Mouse (Mus musculus) heart, embryonic 16.5 days (tissue): Measurements from ENCODE around the gene Camk2d. TPM values are rescaled to one million over a fixed set of nuclear protein-coding genes. Genes with fewer than 3 reads are reported as not detected.

ENCODE experiments used
- ATAC-seq: fragments of 200-750 bp; cut with Nextera tagmentation; replicated peaks from 2 replicates; pipeline ENCODE4 v1.8.0; 2017; ENCODE audit warnings: moderate number of reproducible peaks; ENCODE audit not compliant: insufficient read depth, low FRiP score; ENCODE audit errors: extremely low read depth
- H3K27ac ChIP-seq: fragments of 300-500 bp; sonication (generic); 2 replicates; pipeline ENCODE4 v1.5.1; 2014; ENCODE audit warnings: mild to moderate bottlenecking, low read length, control low read depth, moderate library complexity
- H3K27me3 ChIP-seq: fragments of 300-500 bp; sonication (generic); 2 replicates; pipeline ENCODE4 v1.6.1; 2014; ENCODE audit warnings: low read length, mixed read lengths; ENCODE audit not compliant: control insufficient read depth, insufficient read depth
- H3K36me3 ChIP-seq: fragments of 300-500 bp; sonication (generic); 2 replicates; pipeline ENCODE4 v1.6.1; 2014; ENCODE audit not compliant: control insufficient read depth, insufficient read depth
- H3K4me1 ChIP-seq: fragments of 300-500 bp; sonication (generic); 2 replicates; pipeline ENCODE4 v1.6.1; 2014; ENCODE audit warnings: low read length, mixed read lengths; ENCODE audit not compliant: control insufficient read depth, insufficient read depth
- H3K4me2 ChIP-seq: fragments of 300-500 bp; sonication (generic); 2 replicates; pipeline ENCODE4 v1.6.1; 2014; ENCODE audit warnings: low read depth, mild to moderate bottlenecking, control low read depth, low read length
- H3K4me3 ChIP-seq: fragments of 300-500 bp; sonication (generic); 2 replicates; pipeline ENCODE4 v1.5.1; 2014; ENCODE audit warnings: mild to moderate bottlenecking, control low read depth, low read length
- H3K9ac ChIP-seq: fragments of 300-500 bp; sonication (generic); 2 replicates; pipeline ENCODE4 v1.6.1; 2014; ENCODE audit warnings: low read length, control low read depth
- H3K9me3 ChIP-seq: fragments of 300-500 bp; sonication (generic); replicated peaks from 2 replicates; pipeline ENCODE4 v1.6.1; 2016; ENCODE audit warnings: low read length; ENCODE audit not compliant: control insufficient read depth
- WGBS: fragments of 180-500 bp; shearing (Covaris S2); extraction: QIAGEN DNeasy Blood & Tissue Kit; methylation state at CpG from one replicate; pipeline ENCODE4 v1.1.7; 2014; 5-methylcytosine and 5-hydroxymethylcytosine counted together
- polyA plus RNA-seq: library from polyadenylated mRNA; unstranded; fragments of >200 nt; fragmentation: Nextera tagmentation; extraction: Ambion mirVana; gene quantifications from 2 replicates; pipeline ENCODE4 v1.2.1, GENCODE M21; 2015

Gene Camk2d
- polyA plus RNA-seq, 1 experiment from 2014 or later, result 112 TPM

DNA sequence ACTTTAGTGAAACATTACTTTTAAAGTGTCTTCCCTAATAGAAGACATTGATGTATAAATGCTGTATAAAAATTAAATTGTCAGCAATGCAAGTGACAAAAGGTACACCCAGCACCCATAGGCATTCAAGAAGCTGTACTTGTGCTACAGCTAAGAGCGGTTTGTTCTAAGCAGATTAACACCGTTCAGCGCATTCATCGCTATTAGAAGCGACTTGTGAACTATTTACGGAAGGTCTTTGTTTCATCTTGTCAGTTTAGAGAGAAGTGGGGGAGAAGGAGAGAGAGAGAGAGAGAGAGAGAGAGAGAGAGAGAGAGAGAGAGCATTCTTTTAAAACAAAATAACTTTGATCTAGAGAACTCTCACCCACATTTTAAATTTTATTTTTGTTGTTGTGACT, 38.1 kb downstream of the Camk2d start:
- Histone ChIP-seq H3K4me3 (no peak overlapping the region), H3K27me3 (no peaks in the 10 kb centered on the region), H3K9me3 (no peaks in the 10 kb centered on the region), H3K36me3 (no peaks in the 10 kb centered on the region), H3K4me2 (no peak overlapping the region), H3K4me1 (peaks cover 44% of the 10 kb centered on the region), H3K9ac (no peak overlapping the region), H3K27ac (no peak overlapping the region)
- no peak for ATAC-seq
- WGBS, result 53% methylated on average over 6 of the region's 6 CpGs

DNA sequence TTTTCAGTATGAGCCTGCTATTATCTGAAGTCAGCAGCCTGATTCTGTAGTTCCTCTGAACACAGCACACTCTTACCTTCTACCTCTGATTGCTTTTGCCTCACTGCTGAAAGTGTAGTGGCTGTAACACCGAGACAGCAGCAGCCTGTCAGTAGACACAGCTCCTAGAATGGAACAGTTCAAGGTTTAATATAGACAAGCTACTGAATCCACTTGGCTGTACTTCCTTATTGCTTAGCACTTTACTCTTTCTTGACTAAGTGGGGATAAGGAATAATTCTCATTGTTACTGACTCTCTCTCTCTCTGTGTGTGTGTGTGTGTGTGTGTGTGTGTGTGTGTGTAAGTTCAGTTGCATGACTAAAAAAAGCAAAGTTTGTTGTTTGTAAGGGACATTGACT, 42.2 kb downstream of the Camk2d start:
- Histone ChIP-seq H3K4me1 (peaks cover 40% of the 10 kb centered on the region), H3K4me3 (no peak overlapping the region), H3K27ac (peak overlapping the region; percentile 96), H3K9me3 (no peaks in the 10 kb centered on the region), H3K36me3 (no peaks in the 10 kb centered on the region), H3K4me2 (peak overlapping the region; percentile 53), H3K27me3 (no peaks in the 10 kb centered on the region), H3K9ac (no peak overlapping the region)
- WGBS, result 22% methylated on average over 1 of the region's 1 CpGs
- ATAC-seq, result no peak

- 13% methylated on average over 5 of the region's 5 CpGs for WGBS
- no peaks in the 10 kb centered on the region for H3K9me3 ChIP-seq
- peaks cover 45% of the 10 kb centered on the region for H3K4me1 ChIP-seq
- peak overlapping the region; percentile 69 for H3K9ac ChIP-seq
- H3K27ac ChIP-seq, result peak overlapping the region; percentile 96
- H3K36me3 ChIP-seq, result no peaks in the 10 kb centered on the region
- peak overlapping the region; percentile 27 for H3K4me3 ChIP-seq
- no peaks in the 10 kb centered on the region for H3K27me3 ChIP-seq
- peak overlapping the region; percentile 60 for H3K4me2 ChIP-seq
- peak; percentile 87 for ATAC-seq
These were observed 43.0 kb downstream of the Camk2d start for GRCm38 (mm10) chr3:126639098-126639513.

DNA sequence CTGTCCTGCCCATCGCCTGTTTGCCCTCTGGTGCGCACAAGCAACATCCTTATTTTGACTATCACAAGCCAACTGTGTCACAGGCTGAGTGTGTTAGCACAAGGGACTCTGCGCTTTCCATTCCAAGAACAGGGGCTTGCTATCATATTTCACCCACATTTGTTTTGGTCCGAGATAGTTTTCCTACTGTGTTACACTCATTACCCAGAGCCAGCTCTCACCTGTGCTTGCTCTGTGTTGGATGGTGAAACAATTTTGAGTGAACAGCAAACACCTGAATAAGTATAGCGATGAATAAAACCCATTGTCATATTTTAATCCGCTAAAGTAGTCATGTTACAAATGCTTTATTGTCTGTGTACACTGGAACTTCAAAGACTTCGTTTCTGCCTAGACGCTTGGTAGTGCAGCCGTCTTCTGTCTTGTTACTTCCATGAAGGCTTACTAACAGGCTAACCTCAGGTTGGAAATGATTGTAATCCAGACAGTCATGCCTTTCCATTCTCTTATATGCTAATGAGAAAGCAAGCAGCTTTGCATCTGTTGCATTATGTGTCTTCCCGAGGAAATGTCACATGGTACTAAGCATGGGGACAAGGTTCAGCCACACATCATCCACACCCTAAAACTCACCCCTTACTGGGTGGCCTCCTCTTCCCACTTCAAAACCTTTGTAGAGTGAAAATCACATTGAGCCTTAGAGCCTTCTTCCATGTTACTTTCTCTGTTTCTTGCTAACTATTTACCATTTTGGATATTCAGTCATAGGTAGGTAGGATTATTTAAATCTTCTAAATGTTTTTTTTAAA, 44.5 kb downstream of the Camk2d start:
- no peak for ATAC-seq

DNA sequence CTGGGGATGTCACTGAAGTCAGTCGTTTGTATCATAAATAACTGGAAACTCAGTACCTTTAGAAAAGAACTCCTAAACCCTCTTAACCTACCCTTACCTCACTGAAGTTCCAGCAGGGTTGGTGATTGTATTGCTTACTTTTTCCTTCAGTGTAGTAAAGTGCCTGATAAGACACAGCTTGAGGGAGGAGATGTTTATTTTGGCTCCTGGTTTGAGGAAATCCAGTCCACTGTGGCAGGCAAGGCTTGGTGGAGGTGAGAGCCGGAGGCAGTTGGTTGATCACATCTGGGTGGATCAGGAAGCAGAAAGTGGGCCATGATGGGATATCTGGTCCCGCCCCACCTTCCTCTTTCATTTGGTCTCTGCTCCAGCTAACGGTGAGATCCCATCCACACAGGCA, 45.3 kb downstream of the Camk2d start:
- Histone ChIP-seq H3K9me3 (no peaks in the 10 kb centered on the region), H3K36me3 (no peaks in the 10 kb centered on the region), H3K4me1 (peaks cover 50% of the 10 kb centered on the region), H3K4me3 (no peak overlapping the region), H3K27me3 (no peaks in the 10 kb centered on the region), H3K27ac (no peak overlapping the region), H3K4me2 (no peak overlapping the region), H3K9ac (no peak overlapping the region)
- no peak for ATAC-seq
- 56% methylated on average over 4 of the region's 4 CpGs for WGBS

More for the DNA sequence above, 44.5 kb downstream of the Camk2d start:
- Histone ChIP-seq H3K4me3 (no peak overlapping the region), H3K9me3 (no peaks in the 10 kb centered on the region), H3K36me3 (no peaks in the 10 kb centered on the region), H3K27ac (peak overlapping the region; percentile 96), H3K9ac (no peak overlapping the region), H3K4me1 (peaks cover 50% of the 10 kb centered on the region), H3K27me3 (no peaks in the 10 kb centered on the region), H3K4me2 (no peak overlapping the region)
- 71% methylated on average over 10 of the region's 10 CpGs for WGBS

DNA sequence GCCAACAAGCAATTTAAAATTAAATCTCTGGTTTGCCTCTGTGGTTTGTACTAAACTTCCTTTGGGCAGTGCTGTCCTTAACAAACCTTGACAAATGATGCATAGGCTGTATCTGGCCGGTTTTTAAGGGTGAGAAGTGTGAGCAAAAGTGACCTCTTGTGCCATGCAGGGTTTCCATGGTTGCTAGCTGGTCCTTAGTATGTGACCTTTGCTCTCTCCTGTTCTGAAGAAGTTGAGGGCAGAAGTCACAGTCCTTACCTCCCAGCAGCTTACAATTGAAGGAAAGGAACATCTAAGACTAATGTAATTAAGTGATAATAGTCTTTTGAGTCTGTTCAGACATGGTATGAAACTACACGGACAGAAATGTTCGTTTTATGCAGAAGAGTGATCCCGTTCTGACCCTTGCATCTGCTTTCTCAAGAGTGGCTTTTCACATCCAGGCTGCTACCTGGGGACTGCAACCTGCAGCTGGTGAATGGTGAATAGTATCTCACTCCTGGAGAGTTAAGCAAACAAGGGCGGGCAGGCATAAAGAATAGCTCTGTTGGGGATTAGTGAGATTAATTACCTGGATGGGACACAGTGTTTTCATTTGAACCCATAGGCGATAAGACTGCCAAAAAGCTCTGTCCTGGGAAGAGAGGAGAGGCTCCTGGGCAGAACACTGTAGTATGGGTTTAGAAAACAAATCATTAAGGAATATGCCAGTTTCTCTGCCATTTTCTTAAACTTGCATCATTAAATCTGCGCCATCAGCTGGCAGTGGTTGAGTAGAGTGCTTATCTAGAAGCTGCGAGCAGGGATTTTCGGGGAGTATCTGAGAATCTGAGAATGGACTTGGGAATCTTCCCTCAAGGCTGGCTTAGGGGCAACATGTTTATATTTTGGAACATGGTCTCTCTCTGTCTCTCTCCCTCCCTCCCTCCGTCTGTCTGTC, 47.2 kb downstream of the Camk2d start:
- peaks cover 46% of the 10 kb centered on the region for H3K4me1 ChIP-seq
- no peak for ATAC-seq
- no peak overlapping the region for H3K9ac ChIP-seq
- no peaks in the 10 kb centered on the region for H3K36me3 ChIP-seq
- no peak overlapping the region; the same call in 1 of the 2 replicates for H3K4me2 ChIP-seq
- no peak overlapping the region for H3K4me3 ChIP-seq
- H3K9me3 ChIP-seq, result no peaks in the 10 kb centered on the region
- H3K27ac ChIP-seq, result peak overlapping the region; percentile 46
- WGBS, result 35% methylated on average over 10 of the region's 10 CpGs
- H3K27me3 ChIP-seq, result no peaks in the 10 kb centered on the region

DNA sequence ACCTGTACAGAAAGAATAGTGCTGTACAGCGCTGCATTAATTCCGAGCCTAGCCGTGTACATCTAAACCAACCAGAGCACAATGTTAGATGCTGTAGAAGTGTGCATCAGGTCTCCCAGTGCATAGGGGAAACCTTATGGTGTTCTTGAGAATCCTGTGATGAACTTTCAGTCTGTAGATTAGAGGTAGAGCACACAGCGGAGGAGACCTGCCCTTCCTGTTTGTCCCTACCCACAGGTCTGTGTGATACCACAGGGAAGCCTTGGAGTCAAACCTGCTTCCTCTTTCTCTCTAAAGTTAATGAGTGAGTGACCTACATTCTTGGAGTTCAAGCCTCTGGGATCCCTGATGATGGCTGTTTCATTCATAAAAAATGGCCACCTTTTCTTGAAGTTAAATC, 54.2 kb downstream of the Camk2d start:
- no peak; the same call in 1 of the 2 replicates for ATAC-seq
- peak overlapping the region; percentile 16; the same call in 1 of the 2 replicates for H3K27ac ChIP-seq

DNA sequence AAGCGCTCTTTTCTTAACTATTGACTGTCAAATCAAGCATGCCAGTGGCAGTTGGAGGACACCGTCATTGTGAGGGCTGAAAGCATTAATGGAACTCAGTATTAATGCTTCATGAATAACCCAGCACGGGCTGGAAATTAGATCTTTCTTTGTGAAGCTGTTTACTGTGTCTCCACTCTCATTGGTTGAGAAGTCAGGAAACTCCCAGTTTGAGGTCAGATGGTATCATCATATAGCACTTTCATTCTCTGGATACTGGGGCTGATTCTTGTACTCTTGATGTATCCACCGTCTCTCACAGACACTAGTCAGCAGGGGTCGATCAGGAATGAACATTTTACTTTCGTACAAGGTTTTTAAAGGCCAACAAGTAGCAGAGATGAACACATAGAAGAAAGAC, 54.6 kb downstream of the Camk2d start:
- H3K4me3 ChIP-seq, result no peak overlapping the region
- no peak overlapping the region for H3K9ac ChIP-seq
- H3K4me2 ChIP-seq, result no peak overlapping the region
- WGBS, result 84% methylated on average over 6 of the region's 6 CpGs
- H3K4me1 ChIP-seq, result peaks cover 27% of the 10 kb centered on the region
- no peaks in the 10 kb centered on the region for H3K9me3 ChIP-seq
- no peak for ATAC-seq
- no peaks in the 10 kb centered on the region for H3K36me3 ChIP-seq
- H3K27ac ChIP-seq, result peak overlapping the region; percentile 16; the same call in 1 of the 2 replicates
- H3K27me3 ChIP-seq, result no peaks in the 10 kb centered on the region

More for the DNA sequence above, 54.2 kb downstream of the Camk2d start:
- H3K4me2 ChIP-seq, result no peak overlapping the region
- no peaks in the 10 kb centered on the region for H3K9me3 ChIP-seq
- no peak overlapping the region for H3K4me3 ChIP-seq
- no peaks in the 10 kb centered on the region for H3K27me3 ChIP-seq
- no peaks in the 10 kb centered on the region for H3K36me3 ChIP-seq
- peaks cover 30% of the 10 kb centered on the region for H3K4me1 ChIP-seq
- no peak overlapping the region for H3K9ac ChIP-seq
- 95% methylated on average over 4 of the region's 4 CpGs for WGBS

- Histone ChIP-seq H3K9ac (no peak overlapping the region), H3K4me1 (peaks cover 31% of the 10 kb centered on the region), H3K27me3 (no peaks in the 10 kb centered on the region), H3K36me3 (no peaks in the 10 kb centered on the region), H3K4me2 (no peak overlapping the region), H3K4me3 (no peak overlapping the region), H3K27ac (peak overlapping the region; percentile 35), H3K9me3 (no peaks in the 10 kb centered on the region)
- WGBS, result 42% methylated on average over 2 of the region's 2 CpGs
- no peak for ATAC-seq
These were observed 56.3 kb downstream of the Camk2d start for GRCm38 (mm10) chr3:126652361-126652760.
